Mouse (Mus musculus) myocyte (in vitro differentiated cells): ENCODE measurements around the gene Kcnc1. TPM values are rescaled to one million over a fixed set of nuclear protein-coding genes. Genes with fewer than 3 reads are reported as not detected.

Experiments
- H3K27me3 ChIP-seq: one replicate; pipeline ENCODE4 v1.6.1; 2011; ENCODE audit not compliant: control insufficient read depth, insufficient read depth, insufficient read length
- H3K36me3 ChIP-seq: one replicate; pipeline ENCODE4 v1.6.1; 2011; ENCODE audit not compliant: control insufficient read depth, insufficient read depth
- H3K4me2 ChIP-seq: one replicate; pipeline ENCODE4 v1.6.1; 2011; ENCODE audit warnings: low read depth, control low read depth
- H3K4me3 ChIP-seq: one replicate; pipeline ENCODE4 v1.5.1; 2011; ENCODE audit warnings: mild to moderate bottlenecking, control low read depth, moderate library complexity
- H3K79me2 ChIP-seq: one replicate; pipeline ENCODE4 v1.6.1; 2011; ENCODE audit not compliant: control insufficient read depth, insufficient read depth
- H3ac ChIP-seq: one replicate; pipeline ENCODE4 v1.6.1; 2011; ENCODE audit not compliant: control insufficient read depth, insufficient read length
- CEBPB ChIP-seq: IDR thresholded peaks from 2 replicates; pipeline ENCODE4 v1.6.1; 2011; ENCODE audit warnings: mild to moderate bottlenecking, moderate library complexity; ENCODE audit not compliant: poor library complexity, insufficient read depth, severe bottlenecking
- E2F4 ChIP-seq: IDR thresholded peaks from one replicate; pipeline ENCODE4 v1.6.1; 2011; ENCODE audit warnings: mild to moderate bottlenecking, control low read depth, moderate library complexity; ENCODE audit not compliant: insufficient read depth
- MAX ChIP-seq: IDR thresholded peaks from one replicate; pipeline ENCODE4 v1.6.1; 2011; ENCODE audit warnings: low read depth, mild to moderate bottlenecking, control low read depth
- MYOD1 ChIP-seq, 3 experiments: IDR thresholded peaks; one replicate each; pipeline ENCODE4 v1.6.1; 2011; ENCODE audit warnings: control low read depth in 2 of 3, low read depth in 2 of 3, mild to moderate bottlenecking in 2 of 3, moderate library complexity in 1 of 3; ENCODE audit not compliant: insufficient read length in 2 of 3, control insufficient read depth in 1 of 3
- MYOG ChIP-seq, 3 experiments: IDR thresholded peaks; one replicate each; pipeline ENCODE4 v1.6.1; 2011; ENCODE audit warnings: control low read depth in 2 of 3, low read depth in 2 of 3, mild to moderate bottlenecking in 2 of 3; ENCODE audit not compliant: insufficient read length in 2 of 3, control insufficient read depth in 1 of 3, insufficient read depth in 1 of 3
- POLR2A ChIP-seq: IDR thresholded peaks from one replicate; pipeline ENCODE4 v1.6.1; 2011; ENCODE audit warnings: low read depth, mild to moderate bottlenecking, control low read depth, moderate library complexity; ENCODE audit not compliant: insufficient read length
- POLR2AphosphoS2 ChIP-seq: IDR thresholded peaks from one replicate; pipeline ENCODE4 v1.6.1; 2011; ENCODE audit warnings: low read depth, control low read depth; ENCODE audit not compliant: insufficient read length
- REST ChIP-seq: IDR thresholded peaks from one replicate; pipeline ENCODE4 v1.6.1; 2011; ENCODE audit warnings: mild to moderate bottlenecking, control low read depth, moderate library complexity; ENCODE audit not compliant: insufficient read depth, insufficient read length
- SRF ChIP-seq: IDR thresholded peaks from one replicate; pipeline ENCODE4 v1.6.1; 2011; ENCODE audit warnings: low read depth; ENCODE audit not compliant: control insufficient read depth, insufficient read length
- TCF12 ChIP-seq: IDR thresholded peaks from one replicate; pipeline ENCODE4 v1.6.1; 2011; ENCODE audit warnings: mild to moderate bottlenecking, control low read depth; ENCODE audit not compliant: poor library complexity, insufficient read depth, severe bottlenecking
- TCF3 ChIP-seq: IDR thresholded peaks from one replicate; pipeline ENCODE4 v1.6.1; 2011; ENCODE audit warnings: low read depth, control low read depth; ENCODE audit not compliant: insufficient read length
- USF1 ChIP-seq: IDR thresholded peaks from one replicate; pipeline ENCODE4 v1.6.1; 2011; ENCODE audit warnings: low read depth, mild to moderate bottlenecking, control low read depth, moderate library complexity
- polyA plus RNA-seq: library from polyadenylated mRNA; unstranded; fragments of >200 nt; fragmentation: generic; extraction: Trizol; gene quantifications from one replicate; pipeline ENCODE4 v1.2.1, GENCODE M21; 2012; ENCODE audit warnings: missing spikeins

Kcnc1 gene
- polyA plus RNA-seq, 1 experiment = 0.07 TPM

- H3ac ChIP-seq = no peak overlapping the region
- no peak overlapping the region for H3K4me2 ChIP-seq
- H3K79me2 ChIP-seq = no peaks in the 10 kb centered on the region
- no peak overlapping the region for H3K4me3 ChIP-seq
- TF ChIP-seq TCF3 (no peak), POLR2A (no peak), CEBPB (no peak)
- peaks cover 17% of the 10 kb centered on the region for H3K27me3 ChIP-seq
- H3K36me3 ChIP-seq = no peaks in the 10 kb centered on the region
Observed at GRCm38 (mm10) chr7:46443163-46443562, 46.9 kb downstream of the Kcnc1 start.

GRCm38 (mm10) chr7:46445896-46446295, 49.6 kb downstream of the Kcnc1 start:
- Histone ChIP-seq H3K4me3 (no peak overlapping the region), H3K79me2 (no peaks in the 10 kb centered on the region), H3K4me2 (no peak overlapping the region), H3K36me3 (no peaks in the 10 kb centered on the region), H3ac (no peak overlapping the region), H3K27me3 (peaks cover 17% of the 10 kb centered on the region)
- TF ChIP-seq TCF3 (no peak), E2F4 (no peak)

- no peak overlapping the region for H3K4me3 ChIP-seq
- no peak for TF ChIP-seq REST
- no peak for TF ChIP-seq MAX
- no peak for TF ChIP-seq TCF12
- H3K79me2 ChIP-seq = no peaks in the 10 kb centered on the region
- no peaks in the 10 kb centered on the region for H3K36me3 ChIP-seq
- no peak overlapping the region for H3ac ChIP-seq
- H3K4me2 ChIP-seq = no peak overlapping the region
- H3K27me3 ChIP-seq = peaks cover 17% of the 10 kb centered on the region
Observed at GRCm38 (mm10) chr7:46447473-46448165, 51.3 kb downstream of the Kcnc1 start.

- Histone ChIP-seq H3K27me3 (peaks cover 21% of the 10 kb centered on the region), H3K36me3 (no peaks in the 10 kb centered on the region), H3K4me3 (no peak overlapping the region), H3K4me2 (no peak overlapping the region), H3K79me2 (no peaks in the 10 kb centered on the region), H3ac (no peak overlapping the region)
- TF ChIP-seq TCF12 (no peak), E2F4 (no peak), CEBPB (no peak), REST (no peak), MAX (no peak), MYOG (IDR thresholded peaks at IDR 0.05; ENCODE audit: control insufficient read depth in 1 of 3, insufficient read depth in 1 of 3, insufficient read length in 2 of 3, low read depth in 2 of 3) (no peak), TCF3 (no peak), MYOD1 (IDR thresholded peaks at IDR 0.05; ENCODE audit: control insufficient read depth in 1 of 3, insufficient read length in 2 of 3, low read depth in 2 of 3) (no peak), POLR2A (no peak), USF1 (no peak), POLR2AphosphoS2 (no peak), SRF (no peak)
Observed at GRCm38 (mm10) chr7:46448922-46449645, 52.8 kb downstream of the Kcnc1 start.

GRCm38 (mm10) chr7:46453930-46454679, 57.8 kb downstream of the Kcnc1 start:
- Histone ChIP-seq H3K4me3 (no peak overlapping the region), H3K79me2 (no peaks in the 10 kb centered on the region), H3ac (no peak overlapping the region), H3K4me2 (no peak overlapping the region), H3K27me3 (peaks cover 15% of the 10 kb centered on the region), H3K36me3 (no peaks in the 10 kb centered on the region)
- no peak for TF ChIP-seq MYOD1 (IDR thresholded peaks at IDR 0.05; ENCODE audit: control insufficient read depth in 1 of 3, insufficient read length in 2 of 3, low read depth in 2 of 3)
- no peak for TF ChIP-seq MAX
- no peak for TF ChIP-seq TCF3
- no peak for TF ChIP-seq CEBPB
- TF ChIP-seq E2F4 = no peak
- no peak for TF ChIP-seq MYOG (IDR thresholded peaks at IDR 0.05; ENCODE audit: control insufficient read depth in 1 of 3, insufficient read depth in 1 of 3, insufficient read length in 2 of 3, low read depth in 2 of 3)
- TF ChIP-seq SRF = no peak
- TF ChIP-seq USF1 = no peak
- no peak for TF ChIP-seq POLR2A
- TF ChIP-seq POLR2AphosphoS2 = no peak
- TF ChIP-seq TCF12 = no peak
- TF ChIP-seq REST = no peak
